14 mouse cellular contexts compared by ENCODE assay signal in genomic region chr1:128141737-128142136, GRCm38 (mm10). TPM values are rescaled to one million over a fixed set of nuclear protein-coding genes. Genes with fewer than 3 reads are reported as not detected.
DNase-seq lines count a peak whose midpoint lies in the region; ATAC-seq and TF ChIP-seq lines count a peak whose summit lies in the region.
"Had no signal": no experiment of that assay in that cellular context is flagged by ENCODE, and none has a peak within 500 bp of the region (broad histone marks: within the 10 kb centered on the region; RNA-seq: fewer than 3 reads in every experiment).

No protein-coding gene starts in this region.

- H3K4me3 ChIP-seq in forebrain, embryonic 14.5 days (ENCODE audit: low read depth, low read length) = no peak overlapping the region
- no peak overlapping the region for H3K4me3 ChIP-seq in forebrain, embryonic 10.5 days
- no peak overlapping the region for H3K4me3 ChIP-seq in limb, embryonic 13.5 days
- no peak overlapping the region for H3K4me3 ChIP-seq in limb, embryonic 10.5 days
- no peak overlapping the region for H3K4me3 ChIP-seq in liver, postnatal 0 days (ENCODE audit: low read depth, low read length)
- H3K4me3 ChIP-seq: hindbrain, embryonic 15.5 days had no signal

- peak; percentile 44; the same call in 1 of the 2 replicates for ATAC-seq in forebrain, embryonic 14.5 days
- peak; percentile 32; the same call in 1 of the 2 replicates for ATAC-seq in limb, embryonic 13.5 days (ENCODE audit: low FRiP score, low read depth)
- no peak for ATAC-seq in liver, postnatal 0 days

- no peaks in the 10 kb centered on the region for H3K36me3 ChIP-seq in forebrain, embryonic 14.5 days (ENCODE audit: control insufficient read depth, insufficient read depth, low read length)
- H3K36me3 ChIP-seq in forebrain, embryonic 10.5 days (replicated peaks) = no peaks in the 10 kb centered on the region
- H3K36me3 ChIP-seq in limb, embryonic 13.5 days = no peaks in the 10 kb centered on the region
- H3K36me3 ChIP-seq in limb, embryonic 10.5 days = no peaks in the 10 kb centered on the region
- H3K36me3 ChIP-seq in liver, postnatal 0 days (replicated peaks; ENCODE audit: insufficient read depth, low read length) = no peaks in the 10 kb centered on the region
- H3K36me3 ChIP-seq: hindbrain, embryonic 15.5 days had no signal

- no peak for TF ChIP-seq CTCF in liver, postnatal 0 days (IDR thresholded peaks at IDR 0.05; ENCODE audit: low read depth)

- no peaks in the 10 kb centered on the region for H3K9me3 ChIP-seq in forebrain, embryonic 14.5 days (replicated peaks; ENCODE audit: control insufficient read depth, low read length)
- no peaks in the 10 kb centered on the region for H3K9me3 ChIP-seq in forebrain, embryonic 10.5 days
- H3K9me3 ChIP-seq in limb, embryonic 13.5 days = no peaks in the 10 kb centered on the region
- H3K9me3 ChIP-seq in limb, embryonic 10.5 days (replicated peaks) = no peaks in the 10 kb centered on the region
- H3K9me3 ChIP-seq in liver, postnatal 0 days (ENCODE audit: low read length) = no peaks in the 10 kb centered on the region
- H3K9me3 ChIP-seq: G1E; hindbrain, embryonic 15.5 days had no signal

- H3K27me3 ChIP-seq in forebrain, embryonic 14.5 days (replicated peaks; ENCODE audit: control insufficient read depth, insufficient read depth, low read length) = no peaks in the 10 kb centered on the region
- H3K27me3 ChIP-seq in forebrain, embryonic 10.5 days (ENCODE audit: poor library complexity, severe bottlenecking) = no peaks in the 10 kb centered on the region
- H3K27me3 ChIP-seq in limb, embryonic 13.5 days = no peaks in the 10 kb centered on the region
- no peaks in the 10 kb centered on the region for H3K27me3 ChIP-seq in limb, embryonic 10.5 days (ENCODE audit: low read depth, poor library complexity, severe bottlenecking)
- H3K27me3 ChIP-seq in liver, postnatal 0 days (ENCODE audit: insufficient read depth, low read length) = no peaks in the 10 kb centered on the region
- H3K27me3 ChIP-seq: hindbrain, embryonic 15.5 days had no signal

- TF ChIP-seq EP300 in liver, postnatal 0 days (IDR thresholded peaks at IDR 0.05; ENCODE audit: low read depth) = no peak

- no peak overlapping the region for H3K27ac ChIP-seq in forebrain, embryonic 14.5 days (ENCODE audit: low read depth, low read length)
- no peak overlapping the region for H3K27ac ChIP-seq in forebrain, embryonic 10.5 days
- no peak overlapping the region for H3K27ac ChIP-seq in limb, embryonic 13.5 days
- no peak overlapping the region for H3K27ac ChIP-seq in limb, embryonic 10.5 days
- no peak overlapping the region for H3K27ac ChIP-seq in liver, postnatal 0 days (ENCODE audit: low read depth)
- H3K27ac ChIP-seq: hindbrain, embryonic 15.5 days had no signal

- H3K4me2 ChIP-seq in forebrain, embryonic 14.5 days (ENCODE audit: low read length) = no peak overlapping the region
- no peak overlapping the region for H3K4me2 ChIP-seq in limb, embryonic 13.5 days (replicated peaks)
- no peak overlapping the region for H3K4me2 ChIP-seq in liver, postnatal 0 days (ENCODE audit: low read depth, low read length)
- H3K4me2 ChIP-seq: hindbrain, embryonic 15.5 days had no signal

- no peak overlapping the region for H3K9ac ChIP-seq in forebrain, embryonic 14.5 days (ENCODE audit: low read length)
- H3K9ac ChIP-seq in limb, embryonic 13.5 days = no peak overlapping the region
- no peak overlapping the region for H3K9ac ChIP-seq in liver, postnatal 0 days (replicated peaks)
- H3K9ac ChIP-seq: hindbrain, embryonic 15.5 days had no signal

- H3K4me1 ChIP-seq in forebrain, embryonic 14.5 days (ENCODE audit: control insufficient read depth, insufficient read depth, low read length) = no peaks in the 10 kb centered on the region
- no peaks in the 10 kb centered on the region for H3K4me1 ChIP-seq in forebrain, embryonic 10.5 days
- no peaks in the 10 kb centered on the region for H3K4me1 ChIP-seq in limb, embryonic 13.5 days
- no peaks in the 10 kb centered on the region for H3K4me1 ChIP-seq in limb, embryonic 10.5 days
- H3K4me1 ChIP-seq in liver, postnatal 0 days (ENCODE audit: insufficient read depth) = no peaks in the 10 kb centered on the region
- H3K4me1 ChIP-seq: hindbrain, embryonic 15.5 days had no signal

- peak; percentile 11 for DNase-seq in forebrain, embryonic 14.5 days (ENCODE audit: low spot score)
- DNase-seq in forebrain, embryonic 10.5 days (ENCODE audit: extremely low spot score, low spot score) = no peak
- no peak for DNase-seq in limb, embryonic 10.5 days (ENCODE audit: low spot score)
- DNase-seq in embryo, embryonic 10.5 days (ENCODE audit: low spot score) = peak; percentile 5
- peak; percentile 42 for DNase-seq in retina, embryonic 14.5 days (ENCODE audit: low spot score)
- no peak for DNase-seq in liver, postnatal 0 days
- no peak for DNase-seq in gastrocnemius, postnatal 25 days
- DNase-seq: B cell, adult 2 months; cerebellum, adult 18-20 months; lung, adult 18-20 months; thymus, adult 18-20 months had no signal

RNA-seq across cellular contexts. Expression of gene R3hdm1, which starts 38.6 kb away (rescaled TPM):
- polyA plus RNA-seq in forebrain, embryonic 14.5 days (2014; fragmentation: Nextera tagmentation; extraction: Ambion mirVana) = 63.0 and 80.8 TPM in 2 replicates
- 79.8 and 82.2 TPM in 2 replicates for polyA plus RNA-seq in forebrain, embryonic 10.5 days (2016; fragmentation: Nextera tagmentation; extraction: Ambion mirVana)
- 73.9 and 79.0 TPM in 2 replicates for polyA plus RNA-seq in limb, embryonic 13.5 days (2015; fragmentation: Nextera tagmentation; extraction: Ambion mirVana)
- polyA plus RNA-seq in limb, embryonic 10.5 days (2016; fragmentation: Nextera tagmentation; extraction: Ambion mirVana) = 77.1 and 86.2 TPM in 2 replicates
- polyA plus RNA-seq in liver, postnatal 0 days (2015; fragmentation: Nextera tagmentation; extraction: Ambion mirVana) = 21.7 and 22.6 TPM in 2 replicates
- 10 to 100 TPM; 49.3 to 56.3 TPM for total RNA-seq in gastrocnemius, postnatal 25 days (2021)

RNA-seq across cellular contexts. Expression of gene Zranb3, which starts 38.9 kb away (rescaled TPM):
- polyA plus RNA-seq in forebrain, embryonic 14.5 days (2014; fragmentation: Nextera tagmentation; extraction: Ambion mirVana) = 6.4 and 6.5 TPM in 2 replicates
- polyA plus RNA-seq in forebrain, embryonic 10.5 days (2016; fragmentation: Nextera tagmentation; extraction: Ambion mirVana) = 17.5 and 19.2 TPM in 2 replicates
- polyA plus RNA-seq in limb, embryonic 13.5 days (2015; fragmentation: Nextera tagmentation; extraction: Ambion mirVana) = 8.5 and 9.8 TPM in 2 replicates
- polyA plus RNA-seq in limb, embryonic 10.5 days (2016; fragmentation: Nextera tagmentation; extraction: Ambion mirVana) = 12.5 and 16.6 TPM in 2 replicates
- polyA plus RNA-seq in liver, postnatal 0 days (2015; fragmentation: Nextera tagmentation; extraction: Ambion mirVana) = 1.2 and 1.3 TPM in 2 replicates
- total RNA-seq in gastrocnemius, postnatal 25 days (2021) = 1 to 10 TPM; 3.6 to 4.2 TPM

Comparison
In these comparisons a context has a peak if more than half of its experiments do, and no peak if none do; other contexts are left out.
1. DNase-seq: peak in forebrain, embryonic 14.5 days (single experiment), embryo, embryonic 10.5 days (single experiment) and retina, embryonic 14.5 days (single experiment); none in forebrain, embryonic 10.5 days (single experiment), limb, embryonic 10.5 days (single experiment), liver, postnatal 0 days (single experiment) and gastrocnemius, postnatal 25 days (single experiment).